Mouse (Mus musculus) small intestine, adult 2 months (tissue): ENCODE data around the gene Xkr8.

Source experiments
- CTCF ChIP-seq: fragments of 200-500 bp; IDR thresholded peaks from 2 replicates; pipeline ENCODE4 v1.5.1; 2012; ENCODE audit warnings: low read depth, mild to moderate bottlenecking, control low read depth, inconsistent platforms, low read length, moderate library complexity, mixed read lengths; ENCODE audit not compliant: insufficient replicate concordance, insufficient read length; ENCODE audit errors: extremely low read depth
- POLR2A ChIP-seq: fragments of 200-500 bp; IDR thresholded peaks from 2 replicates; pipeline ENCODE4 v1.6.1; 2012; ENCODE audit warnings: low read depth, mild to moderate bottlenecking, control low read depth, inconsistent platforms, low read length, moderate library complexity

GRCm38 (mm10) chr4:132760296-132760695 lies 27.9 kb upstream of the Xkr8 start:
- TF ChIP-seq POLR2A, result no peak
- TF ChIP-seq CTCF, result no peak
